Mouse (Mus musculus) erythroid progenitor cell, adult 5-6 weeks (primary cell): Measurements from ENCODE around the gene Hkdc1. TPM values are rescaled to one million over a fixed set of nuclear protein-coding genes. Genes with fewer than 3 reads are reported as not detected.

Source experiments
- ATAC-seq: replicated peaks from 2 replicates; pipeline ENCODE4 v1.8.0; 2016; ENCODE audit warnings: moderate number of reproducible peaks, mild to moderate bottlenecking, moderate TSS enrichment, inconsistent platforms; ENCODE audit not compliant: poor library complexity, low FRiP score, severe bottlenecking
- total RNA-seq, 2 experiments: library from RNA; stranded (forward) in 1 of 2; stranded (reverse) in 1 of 2; fragments of 150-400 nt in 1 of 2; fragments of 186-747, 209-891 nt in 1 of 2; gene quantifications; 2 replicates each; pipeline versions ENCODE4 v1.2.3 to v1.2.4; 2015 to 2017; ENCODE audit warnings: low replicate concordance in 2 of 2

The Hkdc1 gene
- total RNA-seq, 2 experiments from 2014 or later, result not detected

DNA sequence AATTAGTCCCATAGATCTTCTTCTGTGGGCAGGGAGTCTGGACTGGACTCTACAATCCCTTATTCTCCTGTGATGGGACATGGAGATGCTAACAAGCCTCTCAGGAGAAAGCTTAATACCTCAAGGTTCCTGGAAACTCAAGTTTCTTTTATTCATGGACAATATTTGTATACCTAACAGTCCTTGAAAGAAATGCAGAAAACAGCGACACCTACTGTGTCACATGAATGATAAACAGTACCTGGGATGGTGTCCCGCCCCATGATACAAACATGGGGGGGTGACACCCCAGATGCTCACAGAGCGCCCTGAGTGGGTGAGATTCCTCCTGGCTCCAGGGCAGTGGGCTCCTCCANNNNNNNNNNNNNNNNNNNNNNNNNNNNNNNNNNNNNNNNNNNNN lies 39.3 kb downstream of the Hkdc1 start:
- ATAC-seq, result no peak

DNA sequence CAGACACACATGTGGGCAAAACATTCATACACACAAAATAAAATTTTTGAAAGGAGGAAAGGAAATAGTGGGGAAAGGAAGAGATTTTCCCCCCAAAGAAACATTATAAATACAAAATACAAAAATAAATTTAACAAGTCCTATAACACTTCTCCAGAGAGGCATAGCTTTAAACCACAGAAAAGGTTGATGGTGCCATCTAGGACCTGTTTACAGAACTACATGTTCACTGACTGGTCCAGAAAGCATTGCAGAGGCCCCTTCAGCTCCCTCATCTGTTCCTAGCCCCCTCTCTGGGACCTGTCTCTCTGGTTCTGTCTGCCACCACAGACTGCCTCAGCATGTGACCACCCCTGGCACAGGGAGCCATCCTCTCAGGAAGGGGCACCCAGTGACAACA lies 41.4 kb downstream of the Hkdc1 start:
- no peak for ATAC-seq

DNA sequence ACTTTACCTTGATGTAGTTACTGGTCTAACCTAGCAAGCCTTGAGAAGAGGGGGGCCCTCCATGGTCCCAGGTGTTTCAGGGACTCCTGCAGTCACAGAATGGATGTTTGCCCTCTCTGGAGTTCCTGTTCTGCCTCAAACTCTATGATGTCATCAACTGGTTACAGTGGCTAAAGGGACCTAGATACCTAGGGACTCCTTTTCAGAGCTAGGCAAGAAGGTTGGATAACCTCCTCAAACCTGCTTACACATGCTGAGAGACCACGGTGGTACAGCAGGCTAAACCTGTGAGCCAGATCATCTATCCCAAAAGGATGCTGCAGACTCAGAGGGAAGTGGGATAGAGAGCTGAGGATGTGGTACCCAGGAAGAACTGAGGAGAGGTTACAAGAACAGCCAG lies 42.5 kb downstream of the Hkdc1 start, which contains the start of gene Hk1:
Gene Hk1, minus strand, starts transcription at position 101 of the 400 bp plus-strand sequence.
- no peak for ATAC-seq

DNA sequence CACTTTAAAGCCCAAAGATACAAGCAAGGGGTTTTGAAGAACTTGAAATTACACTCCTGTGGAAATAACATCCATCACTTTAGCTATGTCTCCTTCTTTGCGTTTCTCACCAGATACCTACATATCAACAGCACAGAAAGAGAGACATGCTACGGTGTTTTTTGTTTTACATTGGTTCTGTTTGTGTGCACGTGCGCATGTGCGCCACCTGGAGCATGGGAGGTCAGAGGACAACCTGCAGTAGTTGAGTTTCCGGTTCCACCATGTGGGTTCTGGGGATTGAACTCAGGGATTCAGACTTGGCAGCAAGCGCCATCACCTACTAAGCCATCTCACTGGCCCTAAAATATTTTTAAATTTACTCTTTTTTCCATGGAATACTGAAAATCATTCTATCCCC lies 63.5 kb downstream of the Hkdc1 start:
- no peak for ATAC-seq

DNA sequence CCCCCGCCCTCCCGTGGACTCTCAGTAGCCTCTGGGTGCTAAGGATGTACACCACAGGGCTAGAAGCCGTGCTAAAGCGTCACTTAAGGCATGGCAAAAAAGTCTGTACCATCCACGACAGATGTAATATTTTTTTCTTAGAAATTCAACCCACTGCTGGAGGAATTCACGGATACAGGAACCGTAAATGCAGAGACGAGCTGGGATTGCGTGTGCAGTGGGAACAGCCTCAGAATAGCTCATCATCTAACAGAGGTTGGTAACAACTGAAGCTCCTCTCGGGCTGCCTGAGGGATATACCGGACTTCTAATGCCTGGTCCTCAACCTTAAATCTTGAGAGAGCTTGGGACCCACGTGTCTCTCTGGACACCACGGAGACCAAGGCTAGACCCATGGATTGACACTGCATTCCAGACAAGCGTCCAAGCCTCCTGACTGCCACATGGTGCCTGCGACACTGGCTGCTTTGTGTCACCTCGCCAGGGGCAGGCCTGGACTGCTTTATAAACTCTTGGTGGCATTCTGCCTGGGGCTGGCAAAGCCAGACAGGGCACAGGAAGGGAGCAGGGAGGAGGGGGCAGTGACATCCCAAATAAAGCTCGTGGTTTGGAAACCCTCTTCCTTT lies 66.1 kb downstream of the Hkdc1 start:
- no peak for ATAC-seq

DNA sequence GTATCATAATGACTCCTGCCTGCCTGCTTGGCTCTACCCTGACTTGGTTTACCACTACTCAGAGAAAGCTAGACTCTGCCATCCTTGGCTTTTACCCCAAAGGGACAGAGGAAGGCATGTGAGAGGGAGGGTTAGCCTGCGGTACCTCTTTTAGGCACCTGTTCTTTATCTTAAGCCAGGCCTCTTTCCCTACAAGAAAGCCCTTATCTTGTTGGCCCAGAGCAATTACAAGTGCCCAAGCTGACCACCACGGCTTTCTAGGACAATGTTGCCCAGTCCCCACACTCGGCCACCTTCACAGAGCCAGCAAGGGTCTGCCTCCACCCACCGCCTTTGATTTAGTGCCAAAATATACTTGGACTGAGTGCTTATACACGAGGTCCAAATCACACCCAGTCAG lies 77.1 kb downstream of the Hkdc1 start:
- ATAC-seq, result peak; percentile 22; the same call in 1 of the 2 replicates

DNA sequence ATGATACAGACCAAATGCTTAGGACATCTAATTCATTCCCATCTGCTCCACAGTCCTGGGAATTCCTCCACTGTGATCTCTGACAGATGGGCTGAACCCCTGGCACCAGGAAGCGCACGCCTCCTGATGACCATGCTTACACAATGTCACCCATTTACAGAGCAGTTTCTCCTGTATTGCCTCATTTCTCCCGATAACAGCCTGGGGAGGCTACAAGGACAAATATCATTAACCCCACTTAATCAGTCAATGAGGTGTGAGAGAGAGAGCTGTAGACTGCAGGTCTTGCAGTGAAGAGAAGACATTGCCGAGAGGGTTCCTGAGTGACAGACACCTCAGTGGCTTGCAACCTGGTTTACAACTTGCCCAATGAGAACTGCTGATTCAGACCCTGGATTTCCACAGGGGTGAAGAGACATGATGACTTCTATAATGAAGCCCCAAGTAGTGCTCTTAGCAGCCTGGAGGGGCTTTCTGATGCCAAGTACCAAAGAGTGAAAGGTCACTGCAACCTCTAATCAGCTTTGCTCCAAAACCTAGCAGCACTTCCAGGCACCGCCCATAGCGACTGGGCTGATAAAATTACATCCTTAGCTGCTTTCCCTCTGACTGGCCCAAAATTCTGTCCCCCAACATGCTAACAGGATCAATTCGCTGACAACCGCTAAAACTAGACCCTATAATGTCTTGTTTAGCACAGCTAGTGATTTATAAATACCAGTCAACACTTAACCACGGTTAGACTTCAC lies 78.1 kb downstream of the Hkdc1 start:
- no peak for ATAC-seq

DNA sequence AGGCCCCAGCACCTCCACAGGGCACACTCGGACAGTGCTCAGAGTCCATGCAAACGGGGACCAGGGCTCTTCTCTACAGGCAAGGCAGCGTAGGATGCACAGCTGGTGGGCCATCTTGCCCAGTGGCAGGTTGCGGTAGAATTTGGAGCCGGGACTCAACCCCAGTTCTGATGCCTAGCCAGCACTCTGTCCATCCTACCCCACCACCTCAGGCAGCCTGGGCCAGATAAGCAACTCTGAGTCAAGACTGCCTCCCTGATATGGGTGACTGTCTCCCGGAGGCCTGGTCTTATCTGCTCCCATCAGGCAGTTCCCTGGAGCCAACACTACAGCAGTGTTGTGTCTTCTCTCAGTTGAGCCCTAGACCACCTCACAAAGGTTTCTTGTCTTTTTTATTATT lies 79.8 kb downstream of the Hkdc1 start:
- ATAC-seq, result peak; percentile 58

DNA sequence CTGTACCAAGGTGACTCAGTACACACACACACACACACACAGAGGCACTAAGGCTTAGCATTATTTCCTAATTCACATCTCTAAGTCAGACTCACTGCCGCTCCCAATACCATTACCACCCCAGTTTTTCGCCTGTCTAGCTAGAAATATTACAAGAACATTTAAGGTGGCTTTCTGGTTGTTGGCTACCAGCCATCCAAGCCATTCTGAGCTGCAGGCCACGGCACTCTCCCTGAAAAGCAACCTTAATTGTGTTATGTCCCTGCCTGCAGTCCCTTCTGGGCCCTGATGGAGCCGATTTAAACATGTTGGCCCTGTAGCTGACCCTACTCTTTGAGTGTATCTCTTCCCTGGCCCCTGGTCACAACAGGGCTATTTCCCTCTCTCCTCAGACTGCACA lies 80.3 kb downstream of the Hkdc1 start:
- no peak for ATAC-seq

DNA sequence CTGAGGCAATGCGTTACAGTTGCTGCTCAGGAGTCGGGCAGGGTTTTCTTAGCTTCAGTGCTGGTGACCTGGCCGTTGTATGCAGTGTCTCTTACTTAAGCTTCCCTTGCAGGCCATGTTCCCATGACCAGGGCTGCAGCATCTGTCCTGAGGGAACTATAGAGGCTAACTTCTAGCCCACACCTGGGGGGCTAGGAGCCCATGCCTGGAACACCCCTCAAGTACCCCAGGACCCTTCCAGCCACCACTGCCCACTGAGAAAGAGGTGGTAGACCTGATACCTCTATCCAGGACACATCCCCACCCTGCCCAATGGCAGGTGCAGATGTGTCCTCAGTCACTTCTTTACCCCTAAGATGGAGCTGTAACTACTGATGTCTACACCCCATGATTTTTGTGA lies 81.3 kb downstream of the Hkdc1 start:
- no peak for ATAC-seq

DNA sequence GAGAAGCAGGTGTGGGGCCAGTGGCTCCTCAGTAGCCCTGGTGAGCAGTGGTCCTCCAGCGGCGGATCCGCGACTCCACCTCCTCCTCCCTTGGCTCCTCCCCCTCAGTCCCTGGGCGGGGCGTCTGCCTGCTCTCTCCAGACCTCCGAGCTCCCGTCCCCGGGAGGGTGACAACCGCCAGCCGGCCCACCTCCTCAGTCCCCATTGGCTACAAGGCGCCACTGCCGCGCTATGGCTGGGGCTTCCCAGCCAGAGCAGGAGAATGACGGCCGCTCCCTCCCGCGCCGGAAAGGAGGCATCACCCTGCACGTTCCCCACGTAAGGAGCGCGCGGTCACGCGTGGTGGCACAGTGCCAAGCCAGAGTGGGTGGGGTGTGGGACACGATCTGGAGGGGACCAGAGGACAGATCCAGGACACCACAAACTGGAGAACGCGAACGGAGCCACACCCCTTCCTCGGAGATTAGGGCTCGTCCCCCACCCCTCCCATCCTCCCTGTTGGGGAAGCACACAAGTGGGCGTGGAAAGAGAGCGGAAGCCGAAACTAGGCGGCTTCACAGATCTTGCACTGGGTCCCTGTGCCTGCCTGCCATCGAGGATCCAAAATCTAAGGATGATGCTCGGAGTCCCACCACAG lies 82.1 kb downstream of the Hkdc1 start:
- ATAC-seq, result peak; percentile 73

DNA sequence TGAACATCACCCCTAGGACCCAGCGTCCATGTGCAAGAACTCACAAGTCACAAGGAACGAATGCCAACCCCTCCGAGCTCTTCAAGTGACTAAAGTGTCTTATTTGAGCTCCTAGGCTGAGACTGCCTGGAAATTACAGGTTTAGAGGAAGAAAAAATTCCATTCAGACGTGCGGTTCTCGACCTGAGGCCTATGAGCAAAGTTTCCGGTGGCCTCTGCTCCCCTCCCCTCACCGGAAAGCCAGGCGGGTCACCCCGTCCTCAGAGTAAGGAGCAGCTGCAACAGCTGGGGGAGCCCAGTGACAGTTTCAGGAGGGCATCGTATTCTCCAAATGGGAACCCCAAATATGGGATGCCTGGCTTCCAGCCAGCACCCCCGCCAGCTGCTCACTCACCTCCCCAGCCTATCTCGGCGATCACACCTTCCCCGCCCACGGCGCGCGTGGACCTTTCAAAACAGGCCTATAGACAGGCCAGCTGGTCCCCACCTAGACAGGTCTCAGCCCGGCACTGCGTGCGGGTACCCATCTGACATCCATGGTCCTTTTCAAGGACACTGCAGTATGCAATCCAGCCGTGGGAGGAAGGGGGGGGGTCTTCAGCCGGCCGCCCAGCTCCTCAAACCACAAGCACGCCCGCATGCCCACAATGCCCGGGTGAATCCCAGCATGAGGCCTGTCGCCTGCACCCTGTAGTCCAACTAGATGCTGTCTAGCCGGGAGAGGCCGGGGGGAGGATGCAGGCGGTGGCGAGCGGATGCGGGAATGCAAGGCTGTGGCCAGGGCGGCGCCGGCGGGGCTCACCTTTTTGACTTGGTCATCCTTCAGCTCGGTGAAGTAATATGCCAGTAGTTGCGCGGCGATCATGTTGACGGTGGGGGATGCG lies 82.8 kb downstream of the Hkdc1 start:
- peak; percentile 5 for ATAC-seq

DNA sequence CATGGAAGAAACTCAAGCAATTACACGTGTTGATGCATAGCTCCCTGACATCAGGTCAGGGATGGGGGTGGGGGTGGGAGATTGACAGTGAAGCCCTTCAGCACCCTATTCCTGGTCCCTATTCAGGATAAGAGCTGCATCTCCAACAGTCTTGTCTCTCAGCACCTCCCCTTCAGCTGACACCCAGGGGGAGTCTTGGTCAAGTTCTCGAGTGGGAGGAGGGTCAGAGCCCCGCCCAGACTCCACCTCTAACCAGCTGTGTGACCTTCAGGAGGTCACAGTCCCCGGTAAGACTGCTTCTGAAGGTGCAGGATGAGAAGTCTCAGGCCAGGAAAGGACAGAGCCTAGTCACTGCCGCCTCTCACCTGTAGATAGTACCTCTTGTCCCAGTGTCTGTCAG lies 83.7 kb downstream of the Hkdc1 start:
- ATAC-seq, result 0 out of 2 replicates have a peak, but pooled peaks have one; percentile 9

DNA sequence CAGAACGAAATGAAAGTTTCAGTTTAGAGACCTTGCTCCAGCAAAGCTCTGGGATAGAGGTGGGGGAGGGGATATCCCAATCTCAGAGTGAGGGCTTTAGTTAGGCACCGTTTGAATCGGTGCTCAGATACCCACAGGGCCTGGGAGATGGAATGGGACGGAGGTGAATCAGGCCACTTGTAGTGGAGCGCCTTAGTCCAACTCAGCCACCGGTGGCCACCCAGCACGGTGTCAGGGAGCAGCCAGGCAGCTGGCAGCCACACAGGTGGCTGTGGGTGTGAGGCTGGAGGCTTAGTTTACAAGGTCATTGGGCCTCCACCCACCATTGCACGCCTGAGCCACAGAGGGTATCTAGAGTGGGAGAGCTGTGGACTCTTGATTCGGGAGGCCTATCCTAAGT lies 84.1 kb downstream of the Hkdc1 start:
- ATAC-seq, result no peak

DNA sequence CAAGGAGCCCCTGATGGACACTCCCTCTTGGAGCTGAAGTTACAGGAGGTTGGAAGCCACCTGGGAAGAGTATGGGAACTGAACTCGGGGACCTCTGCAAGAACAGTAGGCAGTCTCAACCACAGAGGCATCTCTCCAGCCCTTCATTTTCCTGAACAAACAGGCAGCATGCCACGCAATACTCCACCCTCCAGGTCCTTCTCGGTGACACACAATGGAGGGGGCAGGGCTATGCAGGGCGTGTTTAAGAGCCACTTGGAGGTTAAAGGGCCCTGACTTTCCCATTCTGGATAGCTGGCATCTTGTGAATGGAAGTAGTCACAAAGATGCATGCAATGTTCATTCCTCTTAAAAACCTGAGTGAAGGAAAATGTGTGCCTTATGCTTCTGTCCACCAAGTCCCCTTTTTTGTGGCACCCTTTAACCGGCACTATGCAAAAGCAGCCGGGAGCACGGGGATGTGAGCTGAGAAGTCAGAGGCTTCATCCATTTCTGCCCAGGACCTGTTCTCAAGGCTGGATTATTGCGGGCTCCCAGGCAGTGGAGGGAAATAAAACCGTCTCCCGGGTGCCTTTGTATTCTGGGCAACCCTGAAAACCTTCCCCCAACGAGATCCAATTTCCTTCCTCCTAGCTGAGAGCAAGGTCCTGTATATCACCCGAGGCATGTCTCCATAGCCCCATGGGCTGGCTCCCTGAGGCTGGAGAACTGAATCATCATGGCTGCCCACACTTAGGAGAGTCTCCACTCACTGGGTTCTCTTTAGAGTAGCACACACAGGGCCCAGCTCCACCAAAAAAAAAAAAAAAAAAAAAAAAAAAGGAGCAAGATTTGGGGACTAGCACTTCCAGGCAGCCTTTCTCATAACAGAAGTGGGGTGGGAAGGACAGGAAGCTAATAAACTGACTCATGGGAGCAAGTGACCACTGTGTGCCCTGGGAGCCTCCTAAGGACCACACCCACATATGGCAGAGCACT lies 85.4 kb downstream of the Hkdc1 start:
- no peak for ATAC-seq

DNA sequence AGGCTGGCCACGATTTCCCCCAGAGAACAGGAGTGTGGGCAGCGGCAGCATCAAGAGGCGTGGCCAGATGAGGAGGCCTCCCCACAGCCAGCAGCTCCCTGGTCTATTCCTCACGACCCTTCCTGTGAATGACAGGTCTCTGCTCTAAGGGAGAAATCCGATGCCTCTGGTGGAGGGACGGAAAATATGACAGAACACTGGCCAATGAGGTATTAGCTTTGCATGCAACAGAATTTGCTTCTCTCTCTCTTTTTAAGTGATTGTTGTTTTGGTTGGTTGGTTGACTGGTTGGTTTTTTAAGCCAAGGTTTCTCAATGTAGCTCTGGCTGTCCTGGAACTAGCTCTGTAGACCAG lies 86.9 kb downstream of the Hkdc1 start:
- ATAC-seq, result no peak

DNA sequence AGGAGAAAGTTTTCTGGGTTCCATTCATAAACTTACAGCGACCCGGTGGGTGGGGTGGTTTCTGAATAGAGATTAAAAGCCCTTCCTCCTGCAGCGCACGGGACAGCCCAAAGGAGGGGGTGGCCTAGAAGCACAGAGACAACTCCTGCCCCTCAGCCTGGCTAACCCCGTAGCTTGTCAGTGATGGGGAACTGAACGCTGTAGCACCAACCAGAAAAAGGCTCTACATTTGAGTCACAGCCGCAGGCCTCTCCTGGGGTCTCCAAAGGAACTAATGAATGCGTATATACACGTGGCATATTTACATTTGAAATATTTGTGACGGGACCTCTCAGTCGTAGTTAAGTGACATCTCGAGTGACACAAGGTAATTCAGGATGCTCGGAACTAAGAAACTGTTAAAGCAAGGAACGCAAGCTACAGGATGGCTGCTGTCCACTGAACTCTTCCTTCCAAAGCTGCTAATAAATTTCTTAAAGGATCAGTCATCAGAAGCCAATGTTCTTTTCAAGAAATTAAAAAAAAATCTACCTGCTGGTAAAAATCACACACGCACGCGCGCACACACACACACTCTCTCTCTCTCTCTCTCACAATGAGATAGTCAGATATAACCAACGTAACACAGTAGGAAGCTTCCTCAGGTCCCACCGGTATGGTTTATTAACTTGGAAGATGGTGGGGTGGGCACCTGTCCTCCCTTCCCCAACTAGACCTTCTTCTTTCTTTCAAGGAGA lies 87.4 kb downstream of the Hkdc1 start:
- ATAC-seq, result no peak

DNA sequence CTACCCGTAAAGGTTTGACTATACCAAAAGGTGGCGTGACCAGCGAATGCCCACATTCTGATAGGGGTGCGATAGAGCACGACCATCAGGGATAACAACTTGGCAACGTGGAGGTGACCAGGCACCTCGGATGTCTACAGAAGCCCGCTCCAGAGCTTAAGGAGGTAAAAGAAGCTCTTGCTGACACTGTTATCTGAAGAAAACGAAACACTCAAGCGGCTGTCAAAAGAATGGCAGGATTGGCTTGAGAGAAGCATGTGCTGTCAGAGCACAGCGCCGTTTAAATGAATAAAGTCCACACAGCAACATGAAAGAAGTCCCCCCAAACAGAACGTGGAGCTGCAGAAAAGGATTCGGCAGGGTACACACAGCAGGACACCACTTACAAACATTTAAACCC lies 89.0 kb downstream of the Hkdc1 start:
- ATAC-seq, result 0 out of 2 replicates have a peak, but pooled peaks have one; percentile 2
